Mouse (Mus musculus) E14TG2a.4 (cell line): Measurements from ENCODE around the gene Pik3r2.

Experiments
- CTCF ChIP-seq: conservative IDR thresholded peaks from 2 replicates; pipeline ENCODE4 v1.5.1; 2014; ENCODE audit warnings: low read length
- POU5F1 ChIP-seq: IDR thresholded peaks from 2 replicates; pipeline ENCODE4 v1.6.1; 2014; ENCODE audit warnings: low read length, borderline replicate concordance

- no peak for TF ChIP-seq CTCF
- no peak for TF ChIP-seq POU5F1
Observed at GRCm38 (mm10) chr8:70767503-70767902, 9.0 kb downstream of the Pik3r2 start.
